Mouse (Mus musculus) G1E (cell line): ENCODE results near the gene Rapgef2.

ENCODE experiments used
- CTCF ChIP-seq: IDR thresholded peaks from 2 replicates; pipeline ENCODE4 v1.5.1; 2012; ENCODE audit warnings: low read depth, low read length, inconsistent platforms, mixed read lengths
- GATA1 ChIP-seq: IDR thresholded peaks from 2 replicates; pipeline ENCODE4 v1.6.1; 2012; ENCODE audit warnings: borderline replicate concordance, low read length, inconsistent platforms, mixed read lengths
- GATA2 ChIP-seq: IDR thresholded peaks from 2 replicates; pipeline ENCODE4 v1.6.1; 2012; ENCODE audit warnings: low read depth, low read length, inconsistent platforms, borderline replicate concordance
- POLR2AphosphoS5 ChIP-seq: IDR thresholded peaks from 2 replicates; pipeline ENCODE4 v1.6.1; 2012; ENCODE audit warnings: low read depth, low read length, inconsistent platforms; ENCODE audit not compliant: insufficient replicate concordance
- TAL1 ChIP-seq: conservative IDR thresholded peaks from 2 replicates; pipeline ENCODE4 v1.6.1; 2012; ENCODE audit warnings: low read depth, low read length, inconsistent platforms, mixed read lengths

DNA sequence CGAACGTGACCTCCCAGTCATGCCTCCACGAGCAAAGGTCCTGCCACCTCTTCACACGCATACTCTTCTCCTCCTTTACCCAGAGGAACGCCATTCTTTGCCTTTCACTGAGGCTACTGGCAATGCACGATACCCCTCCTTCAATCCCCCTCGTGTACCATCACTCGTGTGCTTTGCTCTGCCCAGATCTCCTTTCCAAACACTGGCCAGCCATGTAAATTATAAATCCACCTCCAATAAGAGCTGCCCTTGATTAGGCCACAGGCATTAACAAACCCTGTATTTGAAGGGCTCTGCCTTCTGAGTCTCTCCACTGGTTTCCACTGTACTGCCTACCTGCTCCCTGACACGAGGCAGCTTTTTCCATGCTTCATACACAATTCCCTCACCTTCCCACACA lies 94.3 kb downstream of the Rapgef2 start:
- no peak for TF ChIP-seq CTCF
- no peak for TF ChIP-seq GATA1
- TF ChIP-seq POLR2AphosphoS5 = no peak
- TF ChIP-seq TAL1 = no peak
- TF ChIP-seq GATA2 = no peak
